Mouse (Mus musculus) C2C12 (cell line): ENCODE measurements at regions not wholly inside any gene's neighbourhood (a gene's known extent, or its start where the extent isn't known, plus 50 kb on each side); places are given as distances from the start of the nearest gene placed in this dataset.

Experiments used
- H3K27me3 ChIP-seq: one replicate; pipeline ENCODE4 v1.6.1; 2011; ENCODE audit not compliant: control insufficient read depth, insufficient read depth, insufficient read length
- H3K36me3 ChIP-seq: one replicate; pipeline ENCODE4 v1.6.1; 2011; ENCODE audit not compliant: control insufficient read depth, insufficient read depth
- H3K4me3 ChIP-seq: one replicate; pipeline ENCODE4 v1.5.1; 2011; ENCODE audit warnings: mild to moderate bottlenecking, control low read depth; ENCODE audit not compliant: poor library complexity, insufficient read depth, severe bottlenecking
- H3K79me2 ChIP-seq: one replicate; pipeline ENCODE4 v1.6.1; 2011; ENCODE audit not compliant: control insufficient read depth, insufficient read depth
- H3K79me3 ChIP-seq: one replicate; pipeline ENCODE4 v1.6.1; 2011; ENCODE audit warnings: low read depth, control low read depth
- H3ac ChIP-seq: one replicate; pipeline ENCODE3; 2011; ENCODE audit warnings: low read depth; ENCODE audit not compliant: control insufficient read depth, insufficient read length
- CEBPB ChIP-seq: IDR thresholded peaks from one replicate; pipeline ENCODE4 v1.6.1; 2011; ENCODE audit warnings: low read depth, mild to moderate bottlenecking, control low read depth, moderate library complexity
- CTCF ChIP-seq: IDR thresholded peaks from one replicate; pipeline ENCODE4 v1.5.1; 2011; ENCODE audit not compliant: control insufficient read depth, insufficient read depth, insufficient read length
- FOSL1 ChIP-seq: IDR thresholded peaks from one replicate; pipeline ENCODE4 v1.8.0; 2011; ENCODE audit warnings: mild to moderate bottlenecking, low read length; ENCODE audit not compliant: poor library complexity, insufficient read depth, severe bottlenecking
- MAX ChIP-seq: IDR thresholded peaks from one replicate; pipeline ENCODE4 v1.6.1; 2011; ENCODE audit warnings: mild to moderate bottlenecking, control low read depth
- MYOD1 ChIP-seq: IDR thresholded peaks from one replicate; pipeline ENCODE4 v1.6.1; 2011; ENCODE audit warnings: low read depth; ENCODE audit not compliant: control insufficient read depth, insufficient read length
- MYOG ChIP-seq: IDR thresholded peaks from one replicate; pipeline ENCODE4 v1.6.1; 2011; ENCODE audit not compliant: control insufficient read depth, insufficient read length; ENCODE audit errors: extremely low read depth
- USF1 ChIP-seq: IDR thresholded peaks from one replicate; pipeline ENCODE4 v1.6.1; 2011; ENCODE audit warnings: low read depth, mild to moderate bottlenecking, control low read depth, moderate library complexity

GRCm38 (mm10) chr5:120318951-120319350 lies 112.5 kb upstream of the Lhx5 start:
- peaks cover 41% of the 10 kb centered on the region for H3K27me3 ChIP-seq

GRCm38 (mm10) chr5:120322031-120322731 lies 109.3 kb upstream of the Lhx5 start:
- Histone ChIP-seq H3ac (no peak overlapping the region), H3K4me3 (no peak overlapping the region), H3K79me2 (no peaks in the 10 kb centered on the region), H3K36me3 (no peaks in the 10 kb centered on the region), H3K79me3 (no peaks in the 10 kb centered on the region), H3K27me3 (peaks cover 34% of the 10 kb centered on the region)
- TF ChIP-seq MAX, result no peak

More at GRCm38 (mm10) chr5:120318951-120319350, 112.5 kb upstream of the Lhx5 start:
- Histone ChIP-seq H3K79me3 (no peaks in the 10 kb centered on the region), H3K4me3 (no peak overlapping the region), H3ac (no peak overlapping the region), H3K79me2 (no peaks in the 10 kb centered on the region), H3K36me3 (no peaks in the 10 kb centered on the region)
- no peak for TF ChIP-seq CEBPB
- TF ChIP-seq MYOG, result no peak
- no peak for TF ChIP-seq MAX
- no peak for TF ChIP-seq CTCF
- no peak for TF ChIP-seq FOSL1
- TF ChIP-seq USF1, result no peak
- TF ChIP-seq MYOD1, result no peak

DNA sequence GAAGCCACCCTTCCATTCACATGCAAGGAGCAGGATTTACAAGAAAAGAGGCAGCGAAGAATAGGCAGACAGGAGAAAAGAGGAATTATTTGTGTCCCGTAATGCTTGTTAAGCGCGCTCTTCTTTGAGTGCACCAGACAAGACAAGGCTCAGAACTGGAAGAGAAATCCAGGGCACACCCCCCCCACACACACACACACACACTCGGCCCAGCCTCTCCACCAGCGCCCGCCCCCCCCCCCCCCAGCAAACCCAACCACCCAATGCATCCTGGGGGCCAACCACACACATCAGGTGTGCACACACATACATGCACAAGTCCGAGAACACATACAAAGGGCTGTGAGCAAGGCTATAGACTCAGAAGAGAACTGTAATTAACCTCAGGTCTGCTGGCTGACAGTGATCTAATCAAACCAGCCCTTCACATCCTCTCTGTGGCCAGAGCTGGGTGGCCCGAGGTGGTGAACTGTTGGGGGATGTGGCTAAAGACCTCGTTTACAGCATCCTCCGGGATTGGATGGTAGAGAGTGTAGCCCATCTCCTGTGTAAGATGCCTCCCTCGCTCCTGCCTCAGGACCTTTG lies 108.7 kb upstream of the Lhx5 start:
- Histone ChIP-seq H3K79me2 (no peaks in the 10 kb centered on the region), H3K79me3 (no peaks in the 10 kb centered on the region), H3K27me3 (peaks cover 31% of the 10 kb centered on the region), H3K36me3 (no peaks in the 10 kb centered on the region), H3ac (no peak overlapping the region), H3K4me3 (no peak overlapping the region)
- TF ChIP-seq MYOD1 (no peak), MAX (no peak), USF1 (no peak)

DNA sequence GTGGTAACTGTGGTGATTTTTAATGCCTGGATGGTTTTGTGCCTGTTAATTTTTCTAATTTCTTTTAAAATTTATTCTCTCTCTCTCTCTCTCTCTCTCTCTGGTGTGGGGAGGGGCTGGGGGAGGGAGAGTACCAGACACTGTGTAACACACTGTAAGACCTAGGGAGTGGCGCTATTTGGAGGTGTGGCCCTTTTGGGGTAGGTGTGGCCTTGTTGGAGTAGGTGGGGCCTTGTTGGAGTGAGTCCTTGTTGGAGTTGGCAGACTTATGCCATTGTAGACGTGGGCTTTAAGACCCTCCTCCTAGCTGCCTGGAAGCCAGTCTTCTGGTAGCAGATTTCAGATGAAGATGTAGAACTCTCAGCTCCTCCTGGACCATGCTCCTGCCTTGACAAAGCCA lies 107.4 kb upstream of the Lhx5 start:
- Histone ChIP-seq H3ac (no peak overlapping the region), H3K36me3 (no peaks in the 10 kb centered on the region), H3K27me3 (peaks cover 31% of the 10 kb centered on the region), H3K79me3 (no peaks in the 10 kb centered on the region), H3K4me3 (no peak overlapping the region), H3K79me2 (no peaks in the 10 kb centered on the region)
- no peak for TF ChIP-seq CTCF
- TF ChIP-seq FOSL1, result no peak
- no peak for TF ChIP-seq MYOG
- no peak for TF ChIP-seq USF1
- no peak for TF ChIP-seq MAX
- TF ChIP-seq MYOD1, result no peak
- no peak for TF ChIP-seq CEBPB

- TF ChIP-seq CTCF, result no peak
- no peak for TF ChIP-seq FOSL1
- no peak for TF ChIP-seq MYOD1
- TF ChIP-seq USF1, result no peak
- TF ChIP-seq MAX, result no peak
- no peak for TF ChIP-seq MYOG
- TF ChIP-seq CEBPB, result no peak
Observed at GRCm38 (mm10) chr5:120325386-120325910, 106.1 kb upstream of the Lhx5 start.

GRCm38 (mm10) chr5:120332030-120332429 lies 99.5 kb upstream of the Lhx5 start:
- Histone ChIP-seq H3K79me2 (no peaks in the 10 kb centered on the region), H3ac (no peak overlapping the region), H3K79me3 (no peaks in the 10 kb centered on the region), H3K36me3 (no peaks in the 10 kb centered on the region), H3K27me3 (peaks cover 7% of the 10 kb centered on the region), H3K4me3 (no peak overlapping the region)
- TF ChIP-seq MYOD1 (no peak), MAX (no peak), MYOG (no peak), FOSL1 (no peak), USF1 (no peak), CTCF (no peak), CEBPB (no peak)

More at GRCm38 (mm10) chr5:120325386-120325910, 106.1 kb upstream of the Lhx5 start:
- no peaks in the 10 kb centered on the region for H3K36me3 ChIP-seq
- no peaks in the 10 kb centered on the region for H3K79me2 ChIP-seq
- H3K27me3 ChIP-seq, result peaks cover 24% of the 10 kb centered on the region
- H3K4me3 ChIP-seq, result no peak overlapping the region
- H3K79me3 ChIP-seq, result no peaks in the 10 kb centered on the region
- H3ac ChIP-seq, result no peak overlapping the region
